Mouse (Mus musculus) effector memory CD4-positive, alpha-beta T cell, adult 5 months (primary cell): ENCODE measurements around the gene Pdzk1ip1. TPM values are rescaled to one million over a fixed set of nuclear protein-coding genes. Genes with fewer than 3 reads are reported as not detected.

Experiments
- polyA plus RNA-seq: library from polyadenylated mRNA; unstranded; fragments of 100-300 nt; shearing (Covaris generic); gene quantifications from one replicate; pipeline ENCODE4 v1.2.1, GENCODE M21; 2017

Pdzk1ip1 gene
- polyA plus RNA-seq: 2.5 TPM

DNA sequence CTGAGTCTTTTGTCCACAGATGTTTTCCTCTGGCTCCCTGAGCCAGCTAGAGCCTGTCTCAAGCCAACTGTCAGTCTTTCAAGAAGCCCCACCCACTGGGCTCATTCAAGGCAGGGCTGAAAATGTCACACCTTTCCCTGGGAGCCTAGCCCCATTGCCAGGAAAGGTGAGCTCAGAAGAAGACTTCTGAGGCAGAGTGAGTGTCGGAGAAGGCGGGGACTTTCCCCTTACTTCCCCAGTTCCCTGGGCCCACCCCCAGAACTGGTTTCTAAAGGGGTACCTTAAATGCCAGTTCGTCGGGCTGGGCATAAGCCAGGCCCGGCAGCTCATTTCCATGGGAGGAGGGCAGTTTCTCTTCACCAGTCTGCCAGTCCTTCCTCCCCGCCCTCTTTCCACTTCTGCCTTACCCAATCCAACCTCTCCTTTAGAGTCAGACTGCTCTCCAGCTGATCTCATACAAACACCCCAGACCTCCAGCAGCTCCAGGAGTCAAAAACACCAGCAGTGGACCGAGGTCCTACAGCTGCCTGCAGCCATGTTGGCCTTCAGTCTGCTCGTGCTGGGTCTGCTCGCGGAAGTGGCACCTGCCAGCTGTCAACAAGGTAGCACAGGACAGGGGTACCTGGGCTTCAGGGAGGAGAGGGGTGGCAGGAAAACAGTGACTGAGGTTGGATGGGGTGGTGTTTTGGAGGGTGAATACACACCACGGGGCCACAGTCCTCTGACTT, at the start of gene Pdzk1ip1:
Gene Pdzk1ip1, plus strand, starts transcription at position 98 of the 728 bp plus-strand sequence.

DNA sequence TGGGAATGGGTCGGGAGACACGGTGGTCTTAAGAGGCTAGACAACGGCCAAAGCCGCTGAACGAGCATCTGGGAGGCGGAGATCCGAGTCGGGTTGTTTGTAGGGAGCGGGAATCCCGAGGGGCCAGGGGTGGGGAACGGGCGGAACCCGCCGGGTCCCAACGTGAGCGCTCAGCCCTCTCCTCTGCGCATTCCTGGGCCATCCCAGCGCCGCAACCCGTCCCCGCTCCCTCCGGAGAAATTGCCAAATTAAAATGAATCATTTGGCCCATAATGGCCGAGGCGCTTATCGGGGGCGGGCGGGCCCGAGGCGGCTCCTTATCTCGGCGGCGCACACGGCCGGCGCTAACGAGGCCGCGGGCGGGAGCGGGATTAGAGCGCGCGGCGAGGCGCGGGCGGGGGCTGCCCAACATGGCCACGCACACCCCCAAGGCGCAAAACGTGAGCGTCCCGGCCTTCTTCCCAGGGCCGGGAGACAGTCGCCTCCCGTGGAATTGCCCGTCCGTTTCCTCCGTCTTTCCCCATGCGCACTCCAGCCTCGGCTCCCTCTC, 32.1 kb upstream of the Pdzk1ip1 start, which contains the start of gene Tal1:
Gene Tal1, plus strand, starts transcription at position 56 of the 550 bp plus-strand sequence.

DNA sequence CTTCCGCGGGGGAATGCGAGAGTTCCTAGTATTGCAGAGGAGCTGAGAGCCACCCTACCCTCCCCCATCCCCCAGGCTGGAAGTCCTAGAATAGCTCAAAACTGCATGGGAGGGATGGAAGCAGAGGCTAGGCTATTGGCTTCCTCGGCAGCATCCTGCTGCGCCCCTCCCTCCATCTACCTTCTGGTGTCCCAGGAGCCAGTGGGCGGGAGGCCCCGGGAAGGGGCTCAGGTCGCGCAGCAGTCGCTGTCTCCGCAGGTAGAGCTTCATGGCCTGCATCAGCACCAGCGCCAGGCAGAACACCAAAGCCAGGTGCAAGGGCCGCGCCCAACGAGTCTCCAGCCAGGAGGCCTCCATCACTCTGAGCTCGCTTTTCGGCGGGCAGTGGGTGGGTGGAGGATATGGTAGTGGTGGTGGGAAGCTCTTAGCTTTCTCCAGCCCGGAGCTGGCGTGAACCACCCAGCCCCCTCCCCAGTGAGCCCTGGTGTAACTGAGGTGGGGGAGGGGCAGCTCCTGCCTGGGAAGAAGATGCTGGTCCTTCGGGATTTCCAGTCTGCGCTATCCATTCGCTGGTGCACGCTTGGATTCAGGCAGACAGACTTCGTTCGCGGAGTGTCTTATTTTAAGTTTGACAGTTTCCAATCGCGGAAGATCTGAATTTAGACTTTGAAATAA, 45.2 kb downstream of the Pdzk1ip1 start, which contains the start of gene Cyp4x1:
Gene Cyp4x1, minus strand, starts transcription at position 661 of the 675 bp plus-strand sequence.

Other genes with a start within 250 kb of the Pdzk1ip1 start
- 2.6 TPM for gene Foxd2, start 179.8 kb upstream of the Pdzk1ip1 start, polyA plus RNA-seq
- not detected for gene Foxe3, start 162.7 kb upstream of the Pdzk1ip1 start, polyA plus RNA-seq
- 88.7 TPM for gene Cmpk1, start 101.5 kb upstream of the Pdzk1ip1 start, polyA plus RNA-seq
- gene Stil, start 88.5 kb upstream of the Pdzk1ip1 start, polyA plus RNA-seq: 0.66 TPM
- gene Tal1, start 32.3 kb upstream of the Pdzk1ip1 start, polyA plus RNA-seq: not detected
- gene Cyp4x1, start 45.6 kb downstream of the Pdzk1ip1 start, polyA plus RNA-seq: 0.10 TPM
- not detected for gene Cyp4a29, start 153.4 kb downstream of the Pdzk1ip1 start, polyA plus RNA-seq
- not detected for gene Cyp4a12a, start 210.3 kb downstream of the Pdzk1ip1 start, polyA plus RNA-seq